Mouse (Mus musculus) CD4-positive, CD25-positive, alpha-beta regulatory T cell, adult 9 weeks (primary cell): ENCODE results near the gene Itgb6. TPM values are rescaled to one million over a fixed set of nuclear protein-coding genes. Genes with fewer than 3 reads are reported as not detected.

Experiments used
- polyA plus RNA-seq: library from polyadenylated mRNA; unstranded; fragments of 100-300 nt; shearing (Covaris generic); gene quantifications from one replicate; pipeline ENCODE4 v1.2.1, GENCODE M21; 2017

Gene Itgb6
- polyA plus RNA-seq = not detected

GRCm38 (mm10) chr2:60722514-60722913 is at the start of gene Itgb6:
TSS of gene Itgb6 (minus strand) at chr2:60722643.

GRCm38 (mm10) chr2:60552902-60553682 is 169.4 kb downstream of the Itgb6 start, which contains the start of gene Pla2r1:
TSS of gene Pla2r1 (minus strand) at chr2:60553308.

Other genes starting within 250 kb of the Itgb6 start
- not detected for gene Pla2r1, start 169.3 kb downstream of the Itgb6 start, polyA plus RNA-seq
- 13.8 TPM for gene Rbms1, start 240.5 kb upstream of the Itgb6 start, polyA plus RNA-seq